Mouse (Mus musculus): ENCODE data around the gene Pla2g1b.
"Not testable (repeated sequence)": the region's sequence is repeated elsewhere in the genome, so short reads cannot be mapped to it uniquely, and the experiment has no call there.

Gene Pla2g1b

GRCm38 (mm10) chr5:115442663-115443062 lies 23.4 kb upstream of the Pla2g1b start:
- ATAC-seq (ENCODE audit: insufficient number of reproducible peaks, low FRiP score, low TSS enrichment): not testable (repeated sequence)

- no peak for ATAC-seq (ENCODE audit: insufficient number of reproducible peaks, low FRiP score, low TSS enrichment)
Measured at GRCm38 (mm10) chr5:115444130-115444529, 21.9 kb upstream of the Pla2g1b start.

GRCm38 (mm10) chr5:115447108-115447507 lies 19.0 kb upstream of the Pla2g1b start:
- ATAC-seq (ENCODE audit: insufficient number of reproducible peaks, low FRiP score, low TSS enrichment): no peak

DNA sequence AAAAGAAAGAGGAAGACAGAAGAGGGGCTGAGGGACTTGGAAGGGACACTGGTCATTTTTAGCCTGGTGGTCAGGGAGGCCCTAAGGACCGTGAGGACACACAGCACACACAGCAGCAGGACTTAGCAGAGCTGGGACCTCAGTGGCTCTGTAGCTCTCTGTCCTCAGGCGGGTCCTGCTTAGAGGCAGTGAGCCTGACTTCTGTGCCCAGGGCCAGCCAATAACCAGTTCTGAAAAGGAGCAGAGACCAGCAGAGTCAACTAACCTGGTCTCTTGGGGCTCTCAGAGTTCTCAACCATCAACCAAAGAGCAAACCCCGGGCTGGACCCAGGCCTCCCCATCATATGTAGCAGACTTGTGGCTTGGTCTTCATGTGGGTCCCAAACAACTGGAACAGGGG lies 16.8 kb upstream of the Pla2g1b start:
- no peak for ATAC-seq (ENCODE audit: insufficient number of reproducible peaks, low FRiP score, low TSS enrichment)

DNA sequence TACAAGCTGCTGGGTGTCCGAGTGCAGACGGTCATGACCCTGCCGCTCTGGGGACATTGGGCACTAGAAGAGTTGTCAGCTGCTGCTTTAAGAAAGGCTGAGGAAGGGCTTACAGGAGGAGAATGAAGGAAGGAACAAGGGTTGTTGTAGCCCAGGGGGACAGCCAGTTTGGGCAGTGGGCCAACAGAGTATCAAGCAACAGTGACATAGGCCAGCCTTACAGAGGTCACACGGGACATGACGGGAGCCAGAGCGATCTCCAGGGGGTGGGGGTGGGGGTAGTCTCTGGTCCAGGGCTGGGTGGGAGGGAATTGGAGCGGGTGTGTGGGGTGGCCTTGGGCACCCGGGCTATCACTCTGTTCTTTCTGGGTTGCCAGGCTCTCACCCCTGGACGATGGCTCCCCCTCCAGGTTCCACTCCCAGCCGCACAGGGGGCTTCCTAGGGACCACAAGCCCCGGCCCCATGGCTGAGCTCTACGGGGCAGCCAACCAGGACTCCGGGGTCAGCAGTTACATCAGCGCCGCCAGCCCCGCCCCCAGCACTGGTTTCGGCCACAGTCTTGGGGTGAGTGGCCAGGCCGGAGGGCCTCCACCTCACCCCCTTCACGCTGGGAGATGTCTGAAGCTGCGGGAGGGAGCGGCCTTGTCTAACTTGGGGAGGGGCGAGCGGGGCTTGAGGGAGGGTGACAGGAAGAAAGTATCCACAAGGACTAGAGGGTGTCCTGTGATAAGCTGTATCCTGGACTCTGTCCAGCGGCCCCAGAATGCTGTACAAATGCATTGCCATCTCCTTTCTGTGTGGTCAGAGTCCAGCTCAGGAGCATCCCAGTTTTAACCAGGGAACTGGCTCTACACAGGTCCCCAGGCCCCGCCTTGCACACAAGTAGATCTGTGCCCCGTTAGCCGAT lies 15.4 kb upstream of the Pla2g1b start:
- ATAC-seq (ENCODE audit: insufficient number of reproducible peaks, low FRiP score, low TSS enrichment): no peak

DNA sequence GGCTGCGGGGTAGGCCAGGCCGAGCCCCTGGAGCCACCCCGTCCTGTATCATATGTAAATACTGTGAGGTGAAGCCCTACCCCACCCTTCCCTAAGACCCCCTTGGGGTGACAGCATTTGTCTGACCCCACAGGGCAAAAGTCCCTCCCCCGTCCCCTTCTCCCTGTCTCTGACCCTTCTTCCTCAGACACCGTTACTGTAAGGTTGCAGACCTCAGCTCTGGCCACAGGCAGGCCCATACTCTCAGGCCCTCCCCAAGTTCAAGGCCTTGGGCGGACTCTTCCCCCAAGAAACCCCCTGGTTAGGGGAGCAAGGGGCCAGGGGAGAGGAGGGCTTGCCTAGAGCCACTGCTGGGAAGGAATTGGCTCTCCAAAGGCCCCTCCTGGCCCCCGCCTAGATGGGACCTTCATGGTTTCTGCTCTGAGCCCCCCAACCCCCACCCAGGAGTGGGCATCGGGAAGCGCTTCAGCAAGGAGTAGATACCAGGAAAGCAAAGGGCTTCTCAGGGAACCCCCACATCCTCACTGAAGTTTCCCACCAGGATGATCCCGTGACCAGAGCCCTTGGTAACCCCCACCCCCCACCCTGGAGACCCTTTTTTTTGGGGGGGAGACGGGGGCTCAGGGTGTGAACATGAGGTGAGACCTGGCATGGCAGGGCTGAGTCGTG lies 11.5 kb upstream of the Pla2g1b start:
- ATAC-seq (ENCODE audit: insufficient number of reproducible peaks, low FRiP score, low TSS enrichment): no peak

DNA sequence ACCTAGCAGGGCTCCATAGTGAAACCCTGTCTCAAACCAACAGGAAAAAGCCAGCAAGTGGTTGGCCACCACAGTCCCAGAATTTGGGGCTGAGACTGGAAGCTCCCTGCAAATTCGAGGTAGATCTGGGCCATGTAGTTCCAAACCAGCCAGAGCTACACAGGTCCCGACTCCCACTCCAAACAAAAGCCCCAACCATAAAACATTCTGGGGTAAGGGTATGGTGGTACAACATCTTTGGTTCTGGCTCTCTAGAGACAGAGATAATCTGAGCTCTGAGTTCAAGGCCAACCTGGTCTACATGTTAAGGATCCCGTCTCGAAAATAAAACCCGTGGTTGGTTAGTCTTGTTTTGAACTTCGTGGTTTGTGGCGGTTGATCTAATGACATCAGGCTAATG lies 10.2 kb upstream of the Pla2g1b start:
- ATAC-seq (ENCODE audit: insufficient number of reproducible peaks, low FRiP score, low TSS enrichment): no peak

- no peak for ATAC-seq (ENCODE audit: insufficient number of reproducible peaks, low FRiP score, low TSS enrichment)
Measured at GRCm38 (mm10) chr5:115458918-115459317, 7.1 kb upstream of the Pla2g1b start.

DNA sequence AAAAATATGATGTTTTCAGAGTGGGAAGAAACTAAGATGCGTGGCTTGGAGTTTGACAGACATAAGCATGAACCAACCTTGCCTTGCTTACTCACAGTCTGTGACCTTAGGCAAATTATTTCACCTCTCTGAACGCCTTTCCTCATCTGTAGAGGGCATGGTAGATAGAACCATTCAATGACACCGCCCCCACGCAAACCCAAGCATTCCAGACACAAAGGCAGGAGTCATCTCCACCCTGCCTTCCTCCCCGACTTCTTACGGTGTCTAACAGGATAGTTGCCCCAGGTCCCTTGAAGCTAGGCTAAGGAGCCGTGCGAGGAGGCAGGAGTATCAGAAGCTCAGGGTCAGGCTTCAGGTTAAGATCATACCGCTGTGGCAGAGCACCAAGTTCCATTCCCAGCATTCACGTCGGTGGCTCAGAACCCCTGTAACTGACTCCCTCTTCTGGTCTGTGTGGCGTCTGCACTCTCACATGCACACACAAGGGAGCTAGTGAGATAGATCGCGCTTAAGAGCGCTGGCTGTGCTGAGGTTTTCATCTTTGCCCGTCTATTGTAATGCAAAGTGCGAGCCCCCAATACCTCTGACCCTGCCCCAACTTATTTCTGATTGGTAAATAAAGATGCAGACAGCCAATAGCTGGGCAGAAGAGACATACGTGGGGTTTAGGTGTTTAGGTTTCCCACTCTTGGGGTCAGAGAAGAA lies 1.5 kb upstream of the Pla2g1b start:
- ATAC-seq (ENCODE audit: insufficient number of reproducible peaks, low FRiP score, low TSS enrichment): no peak

- ATAC-seq (ENCODE audit: insufficient number of reproducible peaks, low FRiP score, low TSS enrichment): no peak
Measured at GRCm38 (mm10) chr5:115469791-115470190, 3.7 kb downstream of the Pla2g1b start.

DNA sequence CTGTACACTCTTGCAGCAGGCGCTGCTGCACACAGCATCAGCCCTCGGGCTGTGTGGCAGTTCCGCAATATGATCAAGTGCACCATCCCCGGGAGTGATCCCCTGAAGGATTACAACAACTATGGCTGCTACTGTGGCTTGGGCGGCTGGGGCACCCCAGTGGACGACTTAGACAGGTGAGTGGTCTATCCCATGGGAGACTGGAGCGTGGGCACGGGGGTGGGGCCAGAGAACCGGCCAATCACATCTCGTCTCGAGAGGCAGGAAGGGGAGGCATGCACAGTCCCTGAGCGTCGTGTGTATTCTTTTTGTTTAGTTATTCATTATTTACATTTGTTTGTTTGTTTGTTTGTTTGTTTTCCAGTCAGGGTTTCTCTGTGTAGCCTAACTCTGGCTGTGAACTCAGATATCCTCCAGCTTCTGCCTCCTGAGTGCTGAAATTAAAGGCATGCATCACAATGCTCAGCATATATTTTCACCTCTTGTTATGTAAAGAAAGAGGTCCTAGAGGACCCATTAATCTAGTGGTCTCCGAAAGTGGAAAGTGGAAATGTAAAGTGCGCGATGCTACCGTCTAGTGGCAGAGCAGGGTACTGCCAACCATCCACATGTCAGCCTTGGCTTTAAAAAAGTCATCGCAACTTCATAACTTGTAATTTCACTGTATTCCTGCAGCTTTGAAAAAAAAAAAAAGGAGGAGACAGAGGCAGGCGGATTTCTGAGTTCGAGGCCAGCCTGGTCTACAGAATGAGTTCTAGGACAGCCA lies 4.9 kb downstream of the Pla2g1b start:
- no peak for ATAC-seq (ENCODE audit: insufficient number of reproducible peaks, low FRiP score, low TSS enrichment)

DNA sequence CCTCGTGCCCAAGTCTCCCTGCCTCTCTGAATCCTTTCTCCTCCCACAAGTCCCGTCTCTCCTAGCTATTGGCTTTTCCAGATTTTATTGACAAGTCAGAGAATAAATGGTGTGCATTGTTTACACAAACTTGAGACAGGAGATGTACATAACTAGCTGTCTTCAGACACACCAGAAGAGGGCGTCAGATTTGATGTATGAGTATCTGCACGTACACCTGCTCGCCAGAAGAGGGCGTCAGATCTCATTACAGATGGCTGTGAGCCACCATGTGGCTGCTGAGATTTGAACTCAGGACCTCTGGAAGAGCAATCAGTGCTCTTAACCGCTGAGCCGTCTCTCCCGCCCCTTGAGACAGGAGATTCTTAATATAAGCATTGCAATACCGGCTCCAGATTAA lies 7.1 kb downstream of the Pla2g1b start:
- ATAC-seq (ENCODE audit: insufficient number of reproducible peaks, low FRiP score, low TSS enrichment): no peak

GRCm38 (mm10) chr5:115474174-115474828 lies 8.2 kb downstream of the Pla2g1b start:
- ATAC-seq (ENCODE audit: insufficient number of reproducible peaks, low FRiP score, low TSS enrichment): no peak

DNA sequence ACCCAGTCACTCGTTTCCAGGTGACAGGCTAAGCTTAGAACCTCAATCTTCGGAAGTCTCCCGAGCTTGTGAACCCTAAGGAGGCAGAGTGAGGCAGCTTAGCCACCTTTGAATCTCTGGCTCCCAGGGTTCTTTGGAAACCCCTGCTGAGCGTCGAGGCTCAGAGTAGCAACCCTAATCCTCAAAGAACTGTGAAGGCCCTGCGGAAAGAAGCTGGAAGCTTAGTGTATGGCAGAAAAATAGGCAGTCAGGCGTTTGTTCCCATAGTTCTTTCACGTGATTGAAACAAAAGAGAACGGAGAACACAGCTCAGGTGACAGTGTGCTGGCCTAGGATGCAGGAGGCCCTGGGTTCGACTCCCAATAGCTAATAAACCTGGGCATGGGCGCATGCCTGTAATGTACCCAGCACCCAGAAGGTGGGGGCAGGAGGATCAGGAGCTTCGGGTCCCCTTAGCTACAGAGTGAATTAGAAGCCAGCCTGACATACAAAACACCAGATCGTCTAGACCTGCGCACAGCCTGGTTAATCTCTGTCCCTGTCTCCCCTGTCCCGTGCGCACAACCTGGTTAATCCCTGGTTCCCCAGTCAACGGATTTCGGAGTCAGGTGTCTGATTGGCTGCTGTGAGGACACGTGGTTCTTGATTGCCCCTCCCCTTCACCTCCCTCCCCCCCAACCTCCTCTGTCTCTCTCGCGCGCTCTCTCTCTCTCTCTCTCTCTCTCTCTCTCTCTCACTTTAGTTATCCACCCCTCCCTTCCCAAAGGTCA lies 9.5 kb downstream of the Pla2g1b start:
- ATAC-seq (ENCODE audit: insufficient number of reproducible peaks, low FRiP score, low TSS enrichment): peak; percentile 82; the same call in 1 of the 2 replicates

DNA sequence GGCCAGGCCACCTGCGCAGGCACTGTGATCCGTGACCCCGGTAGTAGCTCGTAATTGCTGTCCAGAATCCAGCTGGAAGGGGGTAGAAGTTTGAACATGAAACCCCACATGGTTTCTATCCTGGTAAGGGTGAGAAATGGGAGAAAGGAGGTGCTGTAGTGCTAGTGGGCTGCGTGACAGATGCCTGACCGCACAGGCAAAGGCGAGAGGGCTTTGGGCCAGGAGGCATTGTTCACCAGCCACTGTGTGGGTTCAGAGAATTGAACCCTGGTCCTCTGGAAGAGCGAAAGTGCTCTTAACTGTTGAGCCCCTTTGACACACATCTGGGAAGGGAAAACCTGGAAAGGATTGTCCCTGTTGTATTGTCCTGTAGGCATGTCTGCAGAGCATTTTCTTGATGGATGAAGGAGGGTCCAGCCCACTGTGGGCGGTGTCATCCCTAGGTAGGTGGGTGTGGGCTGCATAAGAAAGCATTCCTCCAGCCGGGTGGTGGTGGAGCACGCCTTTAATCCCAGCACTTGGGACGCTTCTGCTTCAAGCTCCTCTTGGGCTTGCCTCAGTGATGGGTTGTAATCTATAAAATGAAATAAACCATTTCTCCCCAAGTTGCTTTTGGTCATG lies 10.2 kb downstream of the Pla2g1b start:
- no peak for ATAC-seq (ENCODE audit: insufficient number of reproducible peaks, low FRiP score, low TSS enrichment)

GRCm38 (mm10) chr5:115479561-115479960 lies 13.5 kb downstream of the Pla2g1b start:
- ATAC-seq (ENCODE audit: insufficient number of reproducible peaks, low FRiP score, low TSS enrichment): no peak

- no peak for ATAC-seq (ENCODE audit: insufficient number of reproducible peaks, low FRiP score, low TSS enrichment)
Measured at GRCm38 (mm10) chr5:115480101-115480500, 14.0 kb downstream of the Pla2g1b start.

DNA sequence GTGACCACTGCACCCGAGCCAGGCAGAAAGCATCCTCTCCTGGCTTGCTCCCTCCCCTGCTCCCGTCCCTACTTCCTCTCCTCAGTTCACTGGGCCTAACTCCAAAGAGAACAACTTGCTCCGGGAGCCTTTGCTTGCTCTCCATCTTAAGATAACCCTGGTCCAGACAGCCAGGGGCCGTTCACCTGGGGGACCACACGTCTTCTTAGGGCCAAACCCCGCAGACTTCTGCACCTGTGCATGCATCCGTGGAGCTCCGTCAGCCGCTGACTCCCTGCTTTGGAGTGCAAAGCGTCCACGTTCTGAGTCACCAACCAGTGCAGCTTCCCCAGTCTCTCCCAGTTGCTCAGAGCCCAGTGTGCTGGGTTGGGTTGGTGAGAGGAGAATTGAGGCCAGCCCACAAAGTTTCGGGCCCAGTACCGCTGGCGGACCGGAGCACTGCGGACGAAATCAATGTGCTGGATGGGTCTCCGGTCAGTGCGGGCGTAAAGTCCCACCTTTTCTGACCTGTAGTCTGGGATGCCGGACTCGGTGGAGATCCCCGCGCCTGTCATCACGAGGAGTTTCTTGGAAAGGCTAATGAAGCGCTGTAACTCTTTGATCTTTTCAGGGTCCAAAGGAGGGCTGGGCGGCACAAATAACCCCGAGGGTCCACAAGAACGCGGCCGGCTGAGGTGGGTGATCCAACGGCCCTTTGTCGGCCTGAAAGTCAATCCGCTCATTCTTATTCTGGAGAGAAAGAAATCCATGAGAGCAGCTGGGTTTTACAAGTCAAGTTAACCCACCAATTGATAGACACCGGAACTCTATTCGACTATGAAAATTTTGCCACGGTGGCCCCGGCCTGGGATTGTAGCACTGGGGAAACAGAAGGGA lies 16.6 kb downstream of the Pla2g1b start:
- ATAC-seq (ENCODE audit: insufficient number of reproducible peaks, low FRiP score, low TSS enrichment): no peak
